Mouse (Mus musculus): ENCODE data around the gene Daglb. TPM values are rescaled to one million over a fixed set of nuclear protein-coding genes. Genes with fewer than 3 reads are reported as not detected.
"Not testable (repeated sequence)": the region's sequence is repeated elsewhere in the genome, so short reads cannot be mapped to it uniquely, and the experiment has no call there.

Gene Daglb
- polyA plus RNA-seq, 1 experiment from 2014 or later = 14.6 TPM

- H3K36me3 ChIP-seq = no peaks in the 10 kb centered on the region
- H3K4me2 ChIP-seq (replicated peaks) = peak overlapping the region; percentile 87
- 11% methylated on average over 28 of the region's 28 CpGs for WGBS
- no peaks in the 10 kb centered on the region for H3K27me3 ChIP-seq
- no peak for ATAC-seq (ENCODE audit: low FRiP score)
- H3K4me3 ChIP-seq = peak overlapping the region; percentile 99
- H3K4me1 ChIP-seq = peaks cover 27% of the 10 kb centered on the region
- H3K9me3 ChIP-seq (replicated peaks) = no peaks in the 10 kb centered on the region
- peak overlapping the region; percentile 99 for H3K9ac ChIP-seq
- peak overlapping the region; percentile 98; the same call in 1 of the 2 replicates for H3K27ac ChIP-seq
Measured at GRCm38 (mm10) chr5:143526698-143527331, 62.4 kb downstream of the Daglb start.

GRCm38 (mm10) chr5:143527486-143528307 lies 63.3 kb downstream of the Daglb start, which contains the start of gene Rac1:
Gene Rac1 (minus strand): TSS chr5:143528036.
- WGBS = under 1% methylated on average over 87 of the region's 105 CpGs

GRCm38 (mm10) chr5:143528308-143528683 lies 63.9 kb downstream of the Daglb start:
- peak overlapping the region; percentile 99 for H3K9ac ChIP-seq
- no peak for ATAC-seq (ENCODE audit: low FRiP score)
- H3K4me1 ChIP-seq = peaks cover 27% of the 10 kb centered on the region
- no peaks in the 10 kb centered on the region for H3K36me3 ChIP-seq
- H3K4me3 ChIP-seq = peak overlapping the region; percentile 99
- H3K27me3 ChIP-seq = no peaks in the 10 kb centered on the region
- peak overlapping the region; percentile 98 for H3K27ac ChIP-seq
- H3K9me3 ChIP-seq (replicated peaks) = no peaks in the 10 kb centered on the region
- peak overlapping the region; percentile 87 for H3K4me2 ChIP-seq (replicated peaks)
- 15% methylated on average over 7 of the region's 7 CpGs for WGBS

More at GRCm38 (mm10) chr5:143527486-143528307, 63.3 kb downstream of the Daglb start, which contains the start of gene Rac1:
- H3K27ac ChIP-seq = peak within 1 kb of the TSS; percentile 98
- H3K4me2 ChIP-seq (replicated peaks) = peak within 1 kb of the TSS; percentile 87
- H3K36me3 ChIP-seq = no peaks in the 10 kb centered on the region
- H3K4me3 ChIP-seq = peak within 1 kb of the TSS; percentile 99
- ATAC-seq (ENCODE audit: low FRiP score) = peak; percentile 94
- H3K9me3 ChIP-seq (replicated peaks) = no peaks in the 10 kb centered on the region
- no peaks in the 10 kb centered on the region for H3K27me3 ChIP-seq
- H3K4me1 ChIP-seq = peaks cover 27% of the 10 kb centered on the region
- H3K9ac ChIP-seq = peak within 1 kb of the TSS; percentile 99

- Histone ChIP-seq H3K4me3 (no peak overlapping the region), H3K4me2 (replicated peaks) (no peak overlapping the region), H3K9ac (no peak overlapping the region), H3K4me1 (peaks cover 15% of the 10 kb centered on the region), H3K36me3 (no peaks in the 10 kb centered on the region), H3K27me3 (no peaks in the 10 kb centered on the region), H3K9me3 (replicated peaks) (no peaks in the 10 kb centered on the region), H3K27ac (no peak overlapping the region)
- 57% methylated on average over 7 of the region's 7 CpGs for WGBS
- no peak for ATAC-seq (ENCODE audit: low FRiP score)
Measured at GRCm38 (mm10) chr5:143530715-143531114, 66.3 kb downstream of the Daglb start.

- Histone ChIP-seq H3K9ac (no peak overlapping the region), H3K4me3 (no peak overlapping the region), H3K27ac (no peak overlapping the region), H3K9me3 (replicated peaks) (no peaks in the 10 kb centered on the region), H3K4me1 (no peaks in the 10 kb centered on the region), H3K36me3 (no peaks in the 10 kb centered on the region), H3K4me2 (replicated peaks) (no peak overlapping the region), H3K27me3 (0 out of 2 replicates have a peak, but pooled peaks cover 2% of the 10 kb centered on the region)
- ATAC-seq (ENCODE audit: low FRiP score) = no peak
- WGBS = 86% methylated on average over 4 of the region's 4 CpGs
Measured at GRCm38 (mm10) chr5:143534922-143535321, 70.5 kb downstream of the Daglb start.

GRCm38 (mm10) chr5:143537022-143537421 lies 72.6 kb downstream of the Daglb start:
- 46% methylated on average over 2 of the region's 2 CpGs for WGBS
- no peak overlapping the region for H3K4me3 ChIP-seq
- ATAC-seq (ENCODE audit: low FRiP score) = no peak

GRCm38 (mm10) chr5:143539111-143539510 lies 74.7 kb downstream of the Daglb start:
- Histone ChIP-seq H3K9me3 (replicated peaks) (no peaks in the 10 kb centered on the region), H3K27me3 (peaks cover 2% of the 10 kb centered on the region; the same call in 1 of the 2 replicates), H3K4me3 (no peak overlapping the region), H3K9ac (no peak overlapping the region), H3K27ac (no peak overlapping the region), H3K4me1 (no peaks in the 10 kb centered on the region), H3K4me2 (replicated peaks) (no peak overlapping the region), H3K36me3 (no peaks in the 10 kb centered on the region)
- WGBS = 85% methylated on average over 8 of the region's 8 CpGs
- ATAC-seq (ENCODE audit: low FRiP score) = no peak

More at GRCm38 (mm10) chr5:143537022-143537421, 72.6 kb downstream of the Daglb start:
- no peaks in the 10 kb centered on the region for H3K4me1 ChIP-seq
- H3K27ac ChIP-seq = no peak overlapping the region
- H3K9me3 ChIP-seq (replicated peaks) = no peaks in the 10 kb centered on the region
- no peaks in the 10 kb centered on the region for H3K36me3 ChIP-seq
- H3K9ac ChIP-seq = no peak overlapping the region
- 0 out of 2 replicates have a peak, but pooled peaks cover 2% of the 10 kb centered on the region for H3K27me3 ChIP-seq
- no peak overlapping the region for H3K4me2 ChIP-seq (replicated peaks)

GRCm38 (mm10) chr5:143547384-143547783 lies 83.0 kb downstream of the Daglb start:
- no peak for ATAC-seq (ENCODE audit: low FRiP score)
- no peak overlapping the region for H3K27ac ChIP-seq
- no peak overlapping the region for H3K9ac ChIP-seq
- H3K36me3 ChIP-seq = no peaks in the 10 kb centered on the region
- no peak overlapping the region for H3K4me3 ChIP-seq
- H3K4me1 ChIP-seq = peaks cover 27% of the 10 kb centered on the region
- H3K9me3 ChIP-seq (replicated peaks) = no peaks in the 10 kb centered on the region
- H3K27me3 ChIP-seq = no peaks in the 10 kb centered on the region; the same call in 1 of the 2 replicates
- 6% methylated on average over 11 of the region's 11 CpGs for WGBS
- no peak overlapping the region for H3K4me2 ChIP-seq (replicated peaks)

- WGBS = 58% methylated on average over 10 of the region's 10 CpGs
- Histone ChIP-seq H3K4me1 (peaks cover 27% of the 10 kb centered on the region), H3K9me3 (replicated peaks) (no peaks in the 10 kb centered on the region), H3K27me3 (no peaks in the 10 kb centered on the region; the same call in 1 of the 2 replicates), H3K4me2 (replicated peaks) (peak overlapping the region; percentile 87; the same call in 1 of the 2 replicates), H3K4me3 (no peak overlapping the region), H3K27ac (no peak overlapping the region; the same call in 1 of the 2 replicates), H3K9ac (no peak overlapping the region), H3K36me3 (no peaks in the 10 kb centered on the region)
- peak; percentile 14; the same call in 1 of the 2 replicates for ATAC-seq (ENCODE audit: low FRiP score)
Measured at GRCm38 (mm10) chr5:143547866-143548265, 83.5 kb downstream of the Daglb start.

GRCm38 (mm10) chr5:143548401-143548846 lies 84.0 kb downstream of the Daglb start:
- Histone ChIP-seq H3K27me3 (no peaks in the 10 kb centered on the region; the same call in 1 of the 2 replicates), H3K4me3 (peak overlapping the region; percentile 81), H3K4me2 (replicated peaks) (peak overlapping the region; percentile 87), H3K4me1 (peaks cover 27% of the 10 kb centered on the region), H3K27ac (peak overlapping the region; percentile 85), H3K36me3 (no peaks in the 10 kb centered on the region), H3K9me3 (replicated peaks) (no peaks in the 10 kb centered on the region), H3K9ac (peak overlapping the region; percentile 89)
- WGBS = under 1% methylated on average over 28 of the region's 37 CpGs
- ATAC-seq (ENCODE audit: low FRiP score) = peak; percentile 93

GRCm38 (mm10) chr5:143548922-143549321 lies 84.5 kb downstream of the Daglb start:
- peak; percentile 66 for ATAC-seq (ENCODE audit: low FRiP score)
- H3K9me3 ChIP-seq (replicated peaks); H3K27me3 ChIP-seq; H3K36me3 ChIP-seq: not testable (repeated sequence)
- H3K27ac ChIP-seq = peak overlapping the region; percentile 85
- peaks cover 27% of the 10 kb centered on the region for H3K4me1 ChIP-seq
- WGBS = under 1% methylated on average over 28 of the region's 28 CpGs
- peak overlapping the region; percentile 81 for H3K4me3 ChIP-seq
- H3K9ac ChIP-seq = peak overlapping the region; percentile 89
- H3K4me2 ChIP-seq (replicated peaks) = peak overlapping the region; percentile 87

- peaks cover 13% of the 10 kb centered on the region; the same call in 1 of the 2 replicates for H3K36me3 ChIP-seq
- H3K9me3 ChIP-seq (replicated peaks) = no peaks in the 10 kb centered on the region
- H3K9ac ChIP-seq = no peak overlapping the region
- no peak overlapping the region for H3K4me2 ChIP-seq (replicated peaks)
- no peak for ATAC-seq (ENCODE audit: low FRiP score)
- H3K27me3 ChIP-seq = no peaks in the 10 kb centered on the region
- H3K4me1 ChIP-seq = peaks cover 27% of the 10 kb centered on the region
- WGBS = 80% methylated on average over 6 of the region's 6 CpGs
- H3K4me3 ChIP-seq = no peak overlapping the region
- H3K27ac ChIP-seq = no peak overlapping the region
Measured at GRCm38 (mm10) chr5:143552911-143553310, 88.5 kb downstream of the Daglb start.
